Mouse (Mus musculus) spleen, adult 2 months (tissue): ENCODE data around the gene Vps53. TPM values are rescaled to one million over a fixed set of nuclear protein-coding genes. Genes with fewer than 3 reads are reported as not detected.

Source experiments
- DNase-seq, 2 experiments: peaks; one replicate each; pipeline versions ENCODE4 v3.0.0 to v3.0.0-alpha.2; 2012 to 2021; ENCODE audit warnings: low spot score in 2 of 2, low read depth in 1 of 2
- H3K27ac ChIP-seq: fragments of 200-500 bp; 2 replicates; pipeline ENCODE4 v1.5.1; 2012; ENCODE audit warnings: low read length, inconsistent platforms; ENCODE audit not compliant: insufficient read depth
- H3K27me3 ChIP-seq: fragments of 200-500 bp; 2 replicates; pipeline ENCODE4 v1.6.1; 2012; ENCODE audit warnings: mild to moderate bottlenecking, moderate library complexity, low read length, inconsistent platforms; ENCODE audit not compliant: control insufficient read depth, insufficient read depth
- H3K36me3 ChIP-seq: fragments of 200-500 bp; 2 replicates; pipeline ENCODE4 v1.6.1; 2012; ENCODE audit warnings: mild to moderate bottlenecking, low read length, inconsistent platforms; ENCODE audit not compliant: control insufficient read depth, insufficient read depth
- H3K4me1 ChIP-seq: fragments of 200-500 bp; 2 replicates; pipeline ENCODE4 v1.6.1; 2011; ENCODE audit warnings: inconsistent platforms; ENCODE audit not compliant: control insufficient read depth, insufficient read depth, insufficient read length
- H3K4me3 ChIP-seq: fragments of 200-500 bp; 2 replicates; pipeline ENCODE4 v1.5.1; 2011; ENCODE audit warnings: mild to moderate bottlenecking, inconsistent platforms; ENCODE audit not compliant: insufficient read depth, insufficient read length; ENCODE audit errors: extremely low read depth
- CTCF ChIP-seq: fragments of 200-500 bp; IDR thresholded peaks from 2 replicates; pipeline ENCODE4 v1.5.1; 2011; ENCODE audit warnings: mild to moderate bottlenecking, inconsistent platforms; ENCODE audit not compliant: insufficient read depth, insufficient read length, insufficient replicate concordance; ENCODE audit errors: extremely low read depth
- POLR2A ChIP-seq: fragments of 200-500 bp; IDR thresholded peaks from 2 replicates; pipeline ENCODE4 v1.6.1; 2011; ENCODE audit warnings: low read depth, low read length, inconsistent platforms
- WGBS: fragments of 180-500 bp; shearing (Covaris S2); methylation state at CpG from one replicate; pipeline ENCODE4 v1.1.7; 2018; 5-methylcytosine and 5-hydroxymethylcytosine counted together
- polyA plus RNA-seq: library from polyadenylated mRNA; depleted of rRNA; stranded (reverse); fragments of >200 nt; gene quantifications from 2 replicates; pipeline ENCODE4 v1.2.3, GENCODE M21; 2012

Gene Vps53
- polyA plus RNA-seq, 1 experiment: 12.4 TPM

DNA sequence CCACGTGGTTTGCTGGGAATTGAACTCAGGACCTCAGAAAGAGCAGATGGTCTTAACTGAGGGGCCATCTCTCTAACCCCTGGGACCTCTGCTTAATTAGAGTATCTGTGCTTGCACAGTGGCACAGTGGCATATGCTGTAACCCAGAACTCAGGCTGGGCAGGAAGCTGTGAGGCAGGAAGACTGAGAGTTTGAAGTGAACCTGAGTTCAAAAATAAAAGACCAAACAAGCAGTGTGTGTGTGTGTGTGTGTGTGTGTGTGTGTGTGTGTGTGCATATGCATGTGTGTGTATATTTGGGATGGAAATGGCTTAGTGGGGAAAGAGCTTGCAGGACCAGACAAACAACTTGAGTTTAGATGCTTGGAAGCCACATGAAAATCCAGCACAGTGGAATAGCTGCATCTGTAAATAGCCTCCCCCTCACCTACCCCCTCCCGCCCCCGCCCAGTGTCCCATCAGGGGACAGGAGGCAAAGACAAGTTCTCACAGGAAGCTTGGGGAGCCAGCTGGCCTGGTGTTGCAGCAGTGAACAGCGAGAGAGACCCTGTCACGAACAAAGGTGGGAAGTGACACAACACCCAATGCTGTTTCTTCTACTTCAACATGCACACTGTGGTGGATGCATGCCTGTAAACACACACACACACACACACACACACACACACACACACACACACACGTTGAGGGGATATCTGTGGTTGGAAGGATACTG lies 141.7 kb downstream of the Vps53 start:
- 32% methylated on average over 6 of the region's 6 CpGs for WGBS
- Histone ChIP-seq H3K36me3 (no peaks in the 10 kb centered on the region), H3K27ac (peak overlapping the region; percentile 67), H3K4me1 (peaks cover 2% of the 10 kb centered on the region; the same call in 1 of the 2 replicates), H3K4me3 (no peak overlapping the region), H3K27me3 (no peaks in the 10 kb centered on the region)
- DNase-seq: no peak
- TF ChIP-seq POLR2A (no peak), CTCF (no peak)

DNA sequence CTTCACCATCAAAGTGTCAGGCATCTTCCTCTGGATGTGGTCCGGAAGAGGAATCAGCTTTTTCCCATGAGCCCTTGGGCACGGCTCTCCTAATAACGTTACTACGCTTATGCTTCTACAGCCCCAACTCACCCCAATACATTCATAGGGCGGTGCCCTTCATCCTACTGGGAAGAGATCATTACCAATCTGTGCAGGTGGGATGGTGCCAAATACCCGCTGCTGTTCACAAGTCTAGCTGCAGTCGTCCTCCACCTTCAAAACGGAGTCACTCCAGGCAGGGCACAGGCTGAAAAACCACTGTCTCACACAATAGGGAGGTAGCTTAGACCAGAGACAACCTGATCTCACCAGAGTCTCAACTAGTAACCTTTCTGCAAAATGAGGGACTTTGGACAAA lies 144.3 kb downstream of the Vps53 start:
- no peak for TF ChIP-seq CTCF
- TF ChIP-seq POLR2A: no peak
- no peak for DNase-seq
- WGBS: 95% methylated on average over 8 of the region's 8 CpGs
- Histone ChIP-seq H3K4me3 (no peak overlapping the region), H3K4me1 (peaks cover 2% of the 10 kb centered on the region; the same call in 1 of the 2 replicates), H3K27ac (no peak overlapping the region), H3K36me3 (no peaks in the 10 kb centered on the region), H3K27me3 (no peaks in the 10 kb centered on the region)

DNA sequence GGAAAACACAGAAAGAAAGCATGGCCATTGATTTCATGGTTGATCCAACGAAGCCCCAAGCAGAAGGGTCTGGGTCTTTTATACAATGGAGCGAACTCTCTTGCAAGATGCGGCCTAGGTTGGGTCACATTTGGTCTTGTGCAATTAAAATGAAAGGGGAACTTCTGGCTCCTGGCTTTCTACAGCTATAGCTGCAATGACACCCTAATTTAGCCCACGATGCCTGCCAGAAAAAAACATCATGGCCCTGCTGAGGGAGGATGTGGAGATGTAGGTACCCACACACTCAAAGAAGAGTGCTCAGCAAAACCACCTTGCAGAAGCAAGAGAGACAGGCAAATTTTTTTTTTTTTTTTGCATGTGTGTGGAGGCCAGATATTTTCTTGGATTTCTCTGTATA lies 145.6 kb downstream of the Vps53 start:
- H3K4me1 ChIP-seq: peaks cover 2% of the 10 kb centered on the region; the same call in 1 of the 2 replicates
- no peak overlapping the region for H3K27ac ChIP-seq
- no peak for DNase-seq
- 56% methylated on average over 4 of the region's 4 CpGs for WGBS
- no peaks in the 10 kb centered on the region for H3K36me3 ChIP-seq
- H3K27me3 ChIP-seq: no peaks in the 10 kb centered on the region
- TF ChIP-seq POLR2A: no peak
- no peak for TF ChIP-seq CTCF
- no peak overlapping the region for H3K4me3 ChIP-seq

- Histone ChIP-seq H3K27me3 (no peaks in the 10 kb centered on the region), H3K27ac (no peak overlapping the region), H3K4me3 (no peak overlapping the region), H3K36me3 (no peaks in the 10 kb centered on the region), H3K4me1 (peaks cover 2% of the 10 kb centered on the region; the same call in 1 of the 2 replicates)
- no peak for TF ChIP-seq CTCF
- TF ChIP-seq POLR2A: no peak
- 70% methylated on average over 6 of the region's 6 CpGs for WGBS
- no peak for DNase-seq
Observed at GRCm38 (mm10) chr11:76033359-76033758, 146.1 kb downstream of the Vps53 start.

DNA sequence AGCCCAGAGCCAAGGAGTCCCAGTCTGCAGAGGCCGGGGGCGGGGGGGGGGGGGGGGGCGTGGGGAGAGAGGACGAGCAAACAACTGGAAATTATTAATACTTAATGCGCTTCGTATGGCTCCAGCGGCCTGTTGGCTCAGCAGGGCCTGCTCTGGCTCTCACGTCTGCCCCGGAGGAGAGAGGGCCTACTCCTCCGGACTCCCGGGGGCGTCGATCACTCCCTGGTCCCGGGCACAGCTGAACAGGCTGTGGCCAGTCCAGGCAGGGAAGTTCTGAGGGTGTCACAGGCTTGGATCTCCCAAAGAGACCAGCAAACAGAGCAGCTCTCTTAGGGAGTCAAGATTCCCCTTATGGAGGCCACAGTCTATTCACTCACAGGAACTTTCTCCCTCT lies 151.4 kb downstream of the Vps53 start:
- peak in 1 of 2 experiments; percentile 17 for DNase-seq
- WGBS: 20% methylated on average over 13 of the region's 14 CpGs
- no peak overlapping the region for H3K27ac ChIP-seq

DNA sequence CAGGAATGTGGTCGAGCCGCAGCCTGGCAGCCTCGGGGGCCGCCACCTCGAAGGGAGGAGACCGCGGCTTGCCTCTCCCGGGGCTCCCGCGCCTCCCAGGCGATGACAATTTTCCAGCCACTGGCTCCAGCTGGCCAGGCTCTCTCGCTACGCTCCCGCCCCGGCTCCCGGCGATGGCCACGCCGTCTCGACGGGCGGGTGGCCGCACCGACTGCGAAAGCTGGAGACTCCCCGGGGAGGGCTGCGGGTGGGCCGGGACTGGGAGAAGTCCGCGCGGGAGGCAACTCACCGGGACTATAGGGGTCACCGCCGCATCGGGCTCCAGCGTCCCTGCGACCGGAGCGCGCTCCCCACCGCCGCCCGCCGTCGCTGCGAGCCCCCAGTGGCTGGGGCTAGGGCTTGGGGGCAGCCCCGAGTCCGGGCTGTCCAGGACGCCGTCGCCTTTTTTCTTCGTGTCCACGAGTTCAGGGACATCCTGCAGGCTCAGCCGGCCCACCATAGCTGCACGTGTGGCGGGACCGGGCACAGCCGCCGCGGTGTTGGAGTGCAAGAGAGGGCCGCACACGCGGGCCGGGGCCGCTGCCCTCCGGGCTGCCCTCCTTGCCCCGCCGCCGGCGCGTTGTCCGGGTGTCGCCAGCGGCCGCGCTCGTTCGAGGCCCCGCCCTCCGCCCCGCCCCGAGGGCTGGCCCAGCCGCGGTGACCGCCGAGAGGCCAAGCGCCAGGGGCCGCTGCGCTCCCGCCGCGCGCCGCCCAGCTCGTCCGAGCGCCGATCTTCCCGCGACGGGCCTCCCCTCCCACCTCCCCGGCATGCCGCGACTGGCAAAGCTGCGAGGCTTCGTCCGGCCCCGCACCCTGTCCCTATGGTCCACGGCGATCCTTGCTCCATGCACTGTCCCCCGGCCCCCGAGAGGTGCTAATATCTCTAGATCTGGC lies 152.0 kb downstream of the Vps53 start, which contains the start of gene Rflnb:
Rflnb (minus strand) TSS at position 644 of the 933 bp plus-strand sequence.
- Histone ChIP-seq H3K27ac (peak within 1 kb of the TSS; percentile 56), H3K4me1 (peaks cover 12% of the 10 kb centered on the region), H3K27me3 (peaks cover 6% of the 10 kb centered on the region), H3K36me3 (no peaks in the 10 kb centered on the region), H3K4me3 (peak within 1 kb of the TSS; percentile 86)
- peak in 1 of 2 experiments; percentile 84 for DNase-seq
- TF ChIP-seq CTCF (peak; percentile 11; the same call in 1 of the 2 replicates), POLR2A (no peak)
- 1% methylated on average over 97 of the region's 112 CpGs for WGBS

More for the DNA sequence above, 151.4 kb downstream of the Vps53 start:
- Histone ChIP-seq H3K4me1 (peaks cover 12% of the 10 kb centered on the region), H3K36me3 (no peaks in the 10 kb centered on the region), H3K4me3 (peak overlapping the region; percentile 86; the same call in 1 of the 2 replicates), H3K27me3 (peaks cover 6% of the 10 kb centered on the region)
- TF ChIP-seq POLR2A: no peak
- no peak for TF ChIP-seq CTCF
